Mouse (Mus musculus): ENCODE results near the gene Serpina3a. TPM values are rescaled to one million over a fixed set of nuclear protein-coding genes. Genes with fewer than 3 reads are reported as not detected.

Gene Serpina3a
- polyA plus RNA-seq, 1 experiment from 2014 or later, result not detected

GRCm38 (mm10) chr12:104100768-104101167 lies 11.8 kb upstream of the Serpina3a start, which contains the start of gene Serpina5:
Gene Serpina5, plus strand, starts transcription at chr12:104101113.
- WGBS, result 81% methylated on average over 6 of the region's 6 CpGs
- Histone ChIP-seq H3K9me3 (ENCODE audit: control insufficient read depth, low read length) (no peaks in the 10 kb centered on the region), H3K27me3 (replicated peaks; ENCODE audit: control insufficient read depth, insufficient read depth, low read length) (0 out of 2 replicates have a peak, but pooled peaks cover under 1% of the 10 kb centered on the region), H3K27ac (ENCODE audit: low read length) (no peak within 1 kb of the TSS), H3K4me3 (ENCODE audit: low read length) (no peak within 1 kb of the TSS), H3K9ac (ENCODE audit: low read depth, low read length) (no peak within 1 kb of the TSS), H3K4me2 (ENCODE audit: low read depth, low read length) (no peak within 1 kb of the TSS), H3K4me1 (ENCODE audit: control insufficient read depth, insufficient read depth, low read length) (no peaks in the 10 kb centered on the region), H3K36me3 (ENCODE audit: control insufficient read depth, insufficient read depth, low read length) (no peaks in the 10 kb centered on the region)
- no peak for ATAC-seq

- H3K4me3 ChIP-seq (ENCODE audit: low read length), result no peak overlapping the region
- ATAC-seq, result no peak
- no peak overlapping the region for H3K9ac ChIP-seq (ENCODE audit: low read depth, low read length)
- no peaks in the 10 kb centered on the region for H3K36me3 ChIP-seq (ENCODE audit: control insufficient read depth, insufficient read depth, low read length)
- no peak overlapping the region for H3K4me2 ChIP-seq (ENCODE audit: low read depth, low read length)
- no peaks in the 10 kb centered on the region for H3K4me1 ChIP-seq (ENCODE audit: control insufficient read depth, insufficient read depth, low read length)
- 0 out of 2 replicates have a peak, but pooled peaks cover 2% of the 10 kb centered on the region for H3K27me3 ChIP-seq (replicated peaks; ENCODE audit: control insufficient read depth, insufficient read depth, low read length)
- H3K27ac ChIP-seq (ENCODE audit: low read length), result no peak overlapping the region
- no peaks in the 10 kb centered on the region for H3K9me3 ChIP-seq (ENCODE audit: control insufficient read depth, low read length)
Measured at GRCm38 (mm10) chr12:104105847-104106246, 6.7 kb upstream of the Serpina3a start.

- ATAC-seq, result no peak
- H3K27ac ChIP-seq (ENCODE audit: low read length), result no peak overlapping the region
- H3K9me3 ChIP-seq (ENCODE audit: control insufficient read depth, low read length), result no peaks in the 10 kb centered on the region
- 0 out of 2 replicates have a peak, but pooled peaks cover 2% of the 10 kb centered on the region for H3K27me3 ChIP-seq (replicated peaks; ENCODE audit: control insufficient read depth, insufficient read depth, low read length)
- no peak overlapping the region for H3K9ac ChIP-seq (ENCODE audit: low read depth, low read length)
- H3K36me3 ChIP-seq (ENCODE audit: control insufficient read depth, insufficient read depth, low read length), result no peaks in the 10 kb centered on the region
- no peak overlapping the region for H3K4me2 ChIP-seq (ENCODE audit: low read depth, low read length)
- no peak overlapping the region for H3K4me3 ChIP-seq (ENCODE audit: low read length)
- H3K4me1 ChIP-seq (ENCODE audit: control insufficient read depth, insufficient read depth, low read length), result no peaks in the 10 kb centered on the region
Measured at GRCm38 (mm10) chr12:104106919-104107318, 5.6 kb upstream of the Serpina3a start.

- Histone ChIP-seq H3K36me3 (ENCODE audit: control insufficient read depth, insufficient read depth, low read length) (no peaks in the 10 kb centered on the region), H3K27ac (ENCODE audit: low read length) (no peak overlapping the region), H3K9me3 (ENCODE audit: control insufficient read depth, low read length) (no peaks in the 10 kb centered on the region), H3K4me1 (ENCODE audit: control insufficient read depth, insufficient read depth, low read length) (no peaks in the 10 kb centered on the region), H3K27me3 (replicated peaks; ENCODE audit: control insufficient read depth, insufficient read depth, low read length) (0 out of 2 replicates have a peak, but pooled peaks cover 2% of the 10 kb centered on the region), H3K9ac (ENCODE audit: low read depth, low read length) (no peak overlapping the region), H3K4me2 (ENCODE audit: low read depth, low read length) (no peak overlapping the region), H3K4me3 (ENCODE audit: low read length) (no peak overlapping the region)
- no peak for ATAC-seq
- 73% methylated on average over 2 of the region's 2 CpGs for WGBS
Measured at GRCm38 (mm10) chr12:104108507-104108906, 4.0 kb upstream of the Serpina3a start.

- Histone ChIP-seq H3K4me1 (ENCODE audit: control insufficient read depth, insufficient read depth, low read length) (no peaks in the 10 kb centered on the region), H3K4me3 (ENCODE audit: low read length) (no peak overlapping the region), H3K27ac (ENCODE audit: low read length) (no peak overlapping the region), H3K4me2 (ENCODE audit: low read depth, low read length) (no peak overlapping the region), H3K27me3 (replicated peaks; ENCODE audit: control insufficient read depth, insufficient read depth, low read length) (no peaks in the 10 kb centered on the region), H3K36me3 (ENCODE audit: control insufficient read depth, insufficient read depth, low read length) (no peaks in the 10 kb centered on the region), H3K9me3 (ENCODE audit: control insufficient read depth, low read length) (no peaks in the 10 kb centered on the region), H3K9ac (ENCODE audit: low read depth, low read length) (no peak overlapping the region)
- 37% methylated on average over 3 of the region's 3 CpGs for WGBS
- ATAC-seq, result peak; percentile 33; the same call in 1 of the 2 replicates
Measured at GRCm38 (mm10) chr12:104114921-104115579, 2.5 kb downstream of the Serpina3a start.

GRCm38 (mm10) chr12:104123097-104123496 lies 10.6 kb downstream of the Serpina3a start:
- no peak overlapping the region for H3K27ac ChIP-seq (ENCODE audit: low read length)
- no peak for ATAC-seq
- no peaks in the 10 kb centered on the region for H3K9me3 ChIP-seq (ENCODE audit: control insufficient read depth, low read length)
- H3K4me2 ChIP-seq (ENCODE audit: low read depth, low read length), result no peak overlapping the region
- no peaks in the 10 kb centered on the region for H3K27me3 ChIP-seq (replicated peaks; ENCODE audit: control insufficient read depth, insufficient read depth, low read length)
- no peak overlapping the region for H3K9ac ChIP-seq (ENCODE audit: low read depth, low read length)
- H3K36me3 ChIP-seq (ENCODE audit: control insufficient read depth, insufficient read depth, low read length), result no peaks in the 10 kb centered on the region
- no peaks in the 10 kb centered on the region for H3K4me1 ChIP-seq (ENCODE audit: control insufficient read depth, insufficient read depth, low read length)
- WGBS, result 81% methylated on average over 1 of the region's 1 CpGs
- no peak overlapping the region for H3K4me3 ChIP-seq (ENCODE audit: low read length)

GRCm38 (mm10) chr12:104123996-104124395 lies 11.5 kb downstream of the Serpina3a start:
- Histone ChIP-seq H3K4me3 (ENCODE audit: low read length) (no peak overlapping the region), H3K27me3 (replicated peaks; ENCODE audit: control insufficient read depth, insufficient read depth, low read length) (no peaks in the 10 kb centered on the region), H3K27ac (ENCODE audit: low read length) (no peak overlapping the region), H3K9ac (ENCODE audit: low read depth, low read length) (no peak overlapping the region), H3K4me2 (ENCODE audit: low read depth, low read length) (no peak overlapping the region), H3K36me3 (ENCODE audit: control insufficient read depth, insufficient read depth, low read length) (no peaks in the 10 kb centered on the region), H3K4me1 (ENCODE audit: control insufficient read depth, insufficient read depth, low read length) (no peaks in the 10 kb centered on the region), H3K9me3 (ENCODE audit: control insufficient read depth, low read length) (no peaks in the 10 kb centered on the region)
- 91% methylated on average over 2 of the region's 2 CpGs for WGBS
- ATAC-seq, result no peak

- H3K4me1 ChIP-seq (ENCODE audit: control insufficient read depth, insufficient read depth, low read length), result no peaks in the 10 kb centered on the region
- ATAC-seq, result no peak
- H3K36me3 ChIP-seq (ENCODE audit: control insufficient read depth, insufficient read depth, low read length), result no peaks in the 10 kb centered on the region
- H3K9me3 ChIP-seq (ENCODE audit: control insufficient read depth, low read length), result no peaks in the 10 kb centered on the region
- H3K4me2 ChIP-seq (ENCODE audit: low read depth, low read length), result no peak overlapping the region
- H3K27me3 ChIP-seq (replicated peaks; ENCODE audit: control insufficient read depth, insufficient read depth, low read length), result no peaks in the 10 kb centered on the region
- no peak overlapping the region for H3K4me3 ChIP-seq (ENCODE audit: low read length)
- no peak overlapping the region for H3K9ac ChIP-seq (ENCODE audit: low read depth, low read length)
- no peak overlapping the region for H3K27ac ChIP-seq (ENCODE audit: low read length)
- WGBS, result 75% methylated on average over 5 of the region's 5 CpGs
Measured at GRCm38 (mm10) chr12:104125021-104125560, 12.6 kb downstream of the Serpina3a start.

GRCm38 (mm10) chr12:104127696-104128095 lies 15.2 kb downstream of the Serpina3a start, which contains the start of gene Serpina3b:
Gene Serpina3b, plus strand, starts transcription at chr12:104127996.
- H3K4me1 ChIP-seq (ENCODE audit: control insufficient read depth, insufficient read depth, low read length), result no peaks in the 10 kb centered on the region
- no peaks in the 10 kb centered on the region for H3K9me3 ChIP-seq (ENCODE audit: control insufficient read depth, low read length)
- 74% methylated on average over 5 of the region's 5 CpGs for WGBS

More at GRCm38 (mm10) chr12:104127696-104128095, 15.2 kb downstream of the Serpina3a start, which contains the start of gene Serpina3b:
- Histone ChIP-seq H3K27ac (ENCODE audit: low read length) (no peak within 1 kb of the TSS), H3K4me2 (ENCODE audit: low read depth, low read length) (no peak within 1 kb of the TSS), H3K36me3 (ENCODE audit: control insufficient read depth, insufficient read depth, low read length) (no peaks in the 10 kb centered on the region), H3K4me3 (ENCODE audit: low read length) (no peak within 1 kb of the TSS), H3K27me3 (replicated peaks; ENCODE audit: control insufficient read depth, insufficient read depth, low read length) (no peaks in the 10 kb centered on the region), H3K9ac (ENCODE audit: low read depth, low read length) (no peak within 1 kb of the TSS)
- no peak for ATAC-seq

All from intestine, embryonic 16.5 days (tissue).